Mouse (Mus musculus) bone marrow, adult 2 months (tissue): ENCODE data around the gene Kcnj5.

Source experiments
- CTCF ChIP-seq: fragments of 200-500 bp; IDR thresholded peaks from 2 replicates; pipeline ENCODE4 v1.5.1; 2011; ENCODE audit warnings: low read length, control low read depth; ENCODE audit not compliant: control insufficient read depth, insufficient read depth
- POLR2A ChIP-seq: fragments of 200-500 bp; IDR thresholded peaks from 2 replicates; pipeline ENCODE4 v1.6.1; 2011; ENCODE audit warnings: low read depth, mild to moderate bottlenecking, control low read depth, low read length, borderline replicate concordance; ENCODE audit not compliant: control insufficient read depth

GRCm38 (mm10) chr9:32291618-32292017 is 52.5 kb downstream of the Kcnj5 start:
- TF ChIP-seq CTCF (no peak), POLR2A (no peak)
